Mouse (Mus musculus): ENCODE measurements around the gene Fer.

Fer gene

DNA sequence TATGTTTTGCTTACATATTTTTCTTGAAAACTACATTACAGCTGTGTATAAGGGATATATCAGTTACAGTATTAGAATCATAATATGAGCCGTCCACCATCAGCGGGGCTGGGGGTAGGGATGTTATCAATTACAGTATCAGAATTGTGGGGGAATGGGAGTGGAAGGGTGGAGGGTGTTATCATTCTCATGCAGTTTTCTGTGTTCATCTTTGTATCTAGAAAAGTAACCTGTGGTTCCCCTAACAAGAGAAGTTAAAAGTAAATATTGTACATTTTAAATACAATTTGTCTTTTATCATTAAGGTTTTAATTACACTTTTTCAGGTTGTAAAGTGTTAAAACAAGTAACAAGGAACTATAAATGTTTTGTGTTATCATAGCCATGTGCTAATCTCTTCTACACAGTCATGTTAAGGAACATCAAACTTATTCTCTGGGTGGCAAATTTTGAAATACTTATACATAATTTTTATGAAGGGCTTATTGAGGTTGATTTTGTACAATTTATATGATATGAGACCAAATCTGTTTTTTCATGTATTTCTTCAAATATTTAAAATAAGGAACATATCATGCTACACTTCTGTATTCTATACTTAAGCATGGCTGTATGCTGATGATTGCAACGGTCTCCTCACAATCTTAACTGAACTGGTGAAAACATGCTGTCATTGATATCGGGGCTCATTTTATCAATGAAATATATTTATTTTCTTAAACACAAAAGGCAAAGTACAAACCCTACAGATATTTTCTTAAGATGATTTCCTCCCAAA lies 116.1 kb downstream of the Fer start:
- peak; percentile 55 for DNase-seq (ENCODE audit: low spot score)

DNA sequence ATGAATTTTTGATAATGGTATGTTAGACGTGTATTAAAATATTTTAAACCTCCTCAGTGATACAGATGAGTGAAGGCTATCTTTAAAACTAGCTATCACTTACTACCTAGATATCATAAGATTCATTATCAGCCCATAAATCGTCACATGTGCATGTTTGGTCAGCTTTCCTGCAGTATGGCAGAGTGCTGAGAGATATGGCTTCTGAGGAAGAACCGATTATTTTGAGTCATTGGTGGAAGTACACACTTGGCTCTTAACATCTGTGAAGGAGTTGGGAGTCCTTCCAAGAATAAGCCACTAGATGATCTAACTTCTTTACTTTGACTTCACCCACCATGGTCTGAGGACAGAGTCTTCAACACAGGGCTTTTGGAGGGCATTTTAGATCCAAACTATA lies 117.3 kb downstream of the Fer start:
- no peak for DNase-seq (ENCODE audit: low spot score)

DNA sequence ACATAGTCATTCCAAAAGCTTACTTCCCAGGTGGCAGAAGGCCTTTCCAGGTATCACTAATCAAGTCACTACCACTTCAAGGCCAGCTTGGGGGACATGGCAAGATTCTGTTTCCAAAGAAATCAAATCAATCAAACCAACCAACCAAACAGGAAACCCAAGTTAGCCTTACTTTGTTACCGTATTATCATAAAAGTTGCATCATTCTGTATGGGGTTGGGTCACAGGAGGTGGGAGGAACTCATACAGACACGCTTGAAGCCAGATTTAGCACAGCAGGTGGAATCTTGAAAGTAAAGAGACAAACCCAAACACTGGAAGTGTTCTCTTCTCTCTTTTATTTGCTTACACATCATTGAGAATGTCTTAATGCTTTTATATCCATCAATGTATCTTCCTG lies 125.8 kb downstream of the Fer start:
- DNase-seq (ENCODE audit: low spot score), result no peak

DNA sequence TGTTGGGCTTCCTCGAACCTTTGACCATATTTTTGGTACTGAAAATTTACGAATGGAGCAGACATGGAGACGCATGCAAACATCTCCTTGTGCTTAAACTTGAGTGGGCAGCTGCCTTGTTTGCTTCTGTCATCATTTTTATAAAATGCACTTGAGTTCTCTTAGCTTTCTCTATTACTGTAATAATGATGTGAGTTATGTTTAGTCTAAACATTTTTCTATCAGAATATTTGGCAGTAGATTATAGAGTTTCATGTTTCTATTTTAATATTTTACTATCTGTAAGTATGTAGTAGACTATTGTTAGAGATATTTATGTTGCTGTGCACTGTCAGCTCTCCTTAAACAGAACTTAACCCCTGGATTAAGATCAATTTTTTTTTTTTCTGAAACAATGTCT lies 128.3 kb downstream of the Fer start:
- no peak for DNase-seq (ENCODE audit: low spot score)

DNA sequence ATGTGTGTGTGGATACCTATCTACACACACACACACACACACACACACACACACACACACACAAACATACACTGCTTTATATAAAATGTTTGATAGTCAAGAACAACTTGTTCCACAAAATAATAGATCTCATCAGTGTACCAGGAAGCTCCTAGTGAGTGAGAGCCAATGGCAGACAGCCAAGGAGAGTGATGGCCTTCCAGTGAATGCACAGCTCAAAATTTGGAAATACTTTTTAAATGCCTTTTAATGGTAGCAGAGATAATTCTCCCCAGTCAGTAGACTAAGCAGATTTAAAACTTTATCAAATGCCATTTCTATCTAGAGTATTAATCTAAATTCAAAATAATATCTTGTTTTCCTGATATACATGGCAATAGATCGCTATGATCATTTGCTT lies 133.1 kb downstream of the Fer start:
- no peak for DNase-seq (ENCODE audit: low spot score)

DNA sequence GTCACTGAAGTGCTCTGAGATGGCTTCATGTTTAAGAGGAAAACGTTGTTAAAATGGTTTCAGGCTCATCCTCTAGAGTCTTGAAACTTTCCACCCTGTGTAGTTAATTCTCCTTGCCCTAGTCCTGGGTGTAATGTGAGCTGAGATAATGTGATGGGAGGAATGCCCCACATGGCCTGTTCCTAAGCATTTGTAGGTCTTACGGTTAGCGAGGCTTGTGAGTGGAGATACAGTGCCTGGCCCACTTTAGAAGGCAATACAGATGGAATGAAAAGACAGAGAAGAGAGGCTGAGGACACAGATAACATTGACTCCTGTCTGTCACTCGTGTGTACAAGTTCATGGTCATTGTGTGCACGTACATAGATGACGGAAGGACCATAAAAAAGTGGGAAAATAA lies 134.8 kb downstream of the Fer start:
- no peak for DNase-seq (ENCODE audit: low spot score)

DNA sequence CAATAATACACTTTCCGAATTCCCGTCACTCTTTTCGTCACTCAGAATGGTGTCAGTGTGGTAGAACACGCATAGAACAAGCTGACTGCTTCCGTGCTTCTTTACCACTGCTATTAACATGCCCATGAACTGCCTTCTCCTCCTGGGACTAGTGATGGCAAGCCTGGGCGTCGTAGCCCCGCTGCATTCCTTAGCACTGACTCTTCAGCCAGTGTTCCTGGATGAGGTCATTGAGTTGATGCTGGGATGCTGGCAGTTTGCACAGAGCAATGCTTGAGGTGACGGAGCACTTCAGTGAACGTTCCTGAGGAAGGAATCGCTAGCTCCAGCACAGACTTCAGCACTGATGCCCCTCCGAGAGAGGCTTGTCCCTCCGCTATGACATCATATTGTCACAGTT lies 140.6 kb downstream of the Fer start:
- no peak for DNase-seq (ENCODE audit: low spot score)

DNA sequence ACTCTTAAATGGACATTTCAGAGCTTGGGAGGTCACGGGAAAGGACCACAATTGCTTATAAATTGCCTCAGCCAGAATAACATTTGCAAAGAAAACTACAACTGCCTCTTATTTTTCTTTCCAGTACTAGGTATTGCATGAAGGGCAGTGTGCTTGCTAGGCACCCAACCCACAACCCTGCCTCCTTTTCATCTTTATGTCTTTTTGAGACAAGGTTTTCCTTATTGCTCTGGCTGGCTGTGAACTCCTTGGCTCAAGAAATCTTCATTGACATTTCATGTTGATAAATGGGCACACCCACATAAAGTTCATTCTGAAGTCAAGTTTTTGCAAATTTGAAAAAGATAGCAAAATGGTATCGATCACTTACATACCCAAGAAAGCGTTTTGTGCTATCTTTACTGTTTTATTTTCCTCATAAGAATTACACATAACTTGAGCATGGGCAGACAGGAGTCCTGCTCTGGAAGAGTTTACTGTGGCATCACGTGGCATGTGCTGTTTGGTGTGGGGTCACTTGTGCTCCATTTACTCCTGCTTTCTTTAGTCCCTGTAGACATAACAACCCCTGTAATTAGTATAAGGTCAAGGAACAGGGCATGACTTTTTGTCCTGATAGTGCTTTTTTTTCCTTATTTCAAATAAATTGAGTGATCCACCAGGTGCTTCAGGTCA lies 142.8 kb downstream of the Fer start:
- DNase-seq (ENCODE audit: low spot score), result no peak

DNA sequence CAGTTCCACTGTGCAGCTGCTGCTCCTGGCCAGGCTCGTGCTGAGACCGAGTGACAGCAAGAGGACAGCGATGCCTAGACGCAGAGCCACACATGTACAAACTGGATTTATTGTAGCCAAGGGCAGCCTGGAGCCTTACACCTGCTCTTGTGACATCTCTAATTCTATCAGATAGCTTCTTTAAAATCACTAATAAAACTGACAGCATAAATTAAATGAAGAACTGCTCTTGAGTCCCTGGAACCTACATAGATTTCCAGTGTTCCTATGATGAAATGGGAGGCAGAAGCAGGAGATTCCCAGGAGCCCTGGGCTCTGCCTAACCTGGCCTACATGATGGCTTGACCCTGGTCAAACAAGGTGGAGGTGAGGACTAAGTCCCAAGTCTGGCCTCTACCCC lies 153.7 kb downstream of the Fer start:
- DNase-seq (ENCODE audit: low spot score), result no peak

DNA sequence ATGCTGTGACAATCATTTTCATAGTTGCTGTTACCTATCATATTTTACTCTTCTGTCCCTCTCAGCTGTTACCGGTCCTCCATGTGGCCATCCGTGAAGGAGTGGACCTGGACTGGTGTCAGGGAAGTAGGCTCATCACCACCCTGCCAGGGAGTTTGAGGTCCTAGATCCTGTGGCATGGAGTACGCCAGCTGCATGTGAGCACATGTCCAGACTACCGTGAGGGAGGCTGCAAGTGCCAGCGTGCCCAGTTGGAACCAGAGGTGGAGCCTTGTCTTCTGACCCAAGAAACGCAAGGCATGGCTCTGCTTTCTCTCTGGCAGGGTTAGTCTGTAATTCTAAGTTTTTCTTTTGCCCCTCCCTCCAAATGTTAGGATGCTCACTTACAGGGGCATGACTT lies 155.4 kb downstream of the Fer start:
- DNase-seq (ENCODE audit: low spot score), result no peak

DNA sequence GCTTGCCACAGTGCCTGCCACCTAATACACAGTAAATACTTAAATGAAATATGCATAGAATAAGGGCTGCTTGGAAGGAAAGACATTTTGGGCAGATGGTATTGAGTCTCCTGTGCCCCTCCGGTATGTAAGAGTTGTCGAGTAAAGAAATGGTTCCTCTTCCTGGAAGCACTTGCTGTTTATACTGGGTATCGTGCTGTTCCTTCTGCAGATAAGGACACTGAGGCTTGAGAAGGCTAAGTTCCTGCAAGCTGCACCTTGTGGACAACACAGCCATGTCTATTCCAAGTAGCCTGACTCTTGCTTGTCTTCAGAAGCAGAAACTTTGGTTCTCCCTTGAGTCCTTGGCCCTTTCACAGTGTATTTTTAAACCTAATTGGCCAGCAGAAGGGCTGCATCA lies 156.0 kb downstream of the Fer start:
- DNase-seq (ENCODE audit: low spot score), result peak; percentile 20

DNA sequence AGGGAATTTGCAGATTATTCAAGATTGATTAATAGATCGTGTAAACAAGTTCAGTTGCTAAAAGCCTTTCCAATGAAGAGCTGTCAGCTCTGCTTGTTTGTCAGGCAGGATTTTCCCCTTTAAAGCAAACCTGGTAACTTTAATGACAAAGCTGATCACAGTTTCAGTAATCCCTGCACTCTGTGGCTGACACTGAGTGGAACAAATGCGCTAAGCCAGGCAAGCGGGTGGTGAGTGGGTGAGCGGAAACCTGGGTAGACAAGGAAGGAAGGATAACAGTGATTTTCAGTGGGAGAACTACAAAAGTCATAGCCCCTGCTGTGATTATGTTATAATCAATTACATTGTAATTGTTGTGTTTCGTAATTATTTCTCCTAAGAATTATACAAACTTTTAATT lies 156.8 kb downstream of the Fer start:
- no peak for DNase-seq (ENCODE audit: low spot score)

DNA sequence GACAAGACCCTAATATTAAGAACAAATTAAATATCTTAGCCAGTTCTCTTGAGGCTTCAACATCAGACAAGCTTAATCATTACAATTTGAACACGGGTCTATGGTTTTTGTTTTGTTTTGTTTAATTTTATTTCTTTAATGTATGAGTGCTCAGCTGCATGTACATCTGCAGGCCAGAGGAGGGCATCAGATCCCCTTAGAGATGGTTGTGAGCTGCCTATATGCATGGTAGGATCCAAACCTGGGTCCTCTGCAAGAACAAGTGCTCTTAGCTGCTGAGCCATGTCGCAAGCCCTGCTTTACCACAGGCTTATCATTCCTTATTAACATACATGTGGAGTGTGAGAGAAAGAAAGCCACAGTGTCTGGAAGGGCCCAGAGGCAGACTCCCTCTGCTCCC lies 163.6 kb downstream of the Fer start:
- DNase-seq (ENCODE audit: low spot score), result no peak

DNA sequence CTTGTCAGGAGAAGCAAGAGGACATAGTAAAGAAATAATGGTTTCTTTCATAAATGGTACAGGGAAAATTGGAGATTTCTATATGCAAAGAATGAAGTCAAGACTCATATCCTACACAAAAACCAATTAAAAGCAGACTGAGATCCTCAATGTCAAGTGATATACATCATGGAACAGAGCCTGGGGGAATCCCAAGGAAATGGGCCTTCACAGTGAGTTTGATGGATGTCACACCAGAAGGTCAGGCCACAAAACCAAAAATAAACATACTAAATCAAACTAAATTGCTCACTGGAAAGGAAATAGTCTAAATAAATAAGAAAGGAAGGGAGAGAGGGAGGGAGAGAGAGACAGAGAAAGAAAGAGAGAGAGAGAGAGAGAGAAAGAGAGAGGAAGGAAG lies 178.9 kb downstream of the Fer start:
- DNase-seq (ENCODE audit: low spot score), result no peak

DNA sequence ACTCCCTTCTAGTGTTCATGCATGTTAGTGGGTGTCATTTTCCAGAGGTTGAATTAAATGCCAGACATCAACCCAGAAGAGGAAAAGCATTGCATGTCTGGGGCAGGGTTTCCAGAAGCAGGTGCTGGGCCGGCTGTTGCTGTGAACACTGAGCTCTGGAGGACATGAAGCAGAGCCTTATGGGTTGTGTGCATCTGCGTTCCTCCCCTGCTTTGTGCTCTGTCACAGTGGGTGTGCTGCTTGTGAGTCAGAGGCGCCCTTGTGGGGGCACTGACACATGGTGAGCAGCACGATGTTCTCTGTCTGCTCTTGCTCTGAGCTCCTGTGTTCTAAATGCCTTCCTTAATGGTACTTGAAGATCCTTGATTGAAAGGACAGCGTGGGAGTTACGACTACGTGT lies 182.5 kb downstream of the Fer start:
- DNase-seq (ENCODE audit: low spot score), result no peak

DNA sequence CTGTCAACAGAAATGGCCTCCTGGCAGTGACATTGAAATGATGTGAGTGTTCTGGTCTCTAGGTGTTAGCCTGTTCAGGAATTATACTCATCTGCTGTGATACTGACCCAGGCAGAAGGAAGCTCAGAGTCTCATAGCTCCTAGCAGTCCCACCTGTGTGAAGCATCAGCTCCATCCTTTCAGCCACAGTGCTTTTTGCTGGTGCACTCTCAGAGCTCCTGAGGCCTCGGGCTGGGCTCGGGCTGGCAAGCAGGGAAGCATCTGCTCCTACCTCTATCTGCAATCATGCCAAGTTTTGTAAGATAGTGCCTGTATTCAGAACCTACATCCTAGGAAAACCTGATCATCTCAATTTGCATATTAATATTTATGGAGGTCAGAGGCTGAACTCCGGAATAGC lies 183.7 kb downstream of the Fer start:
- no peak for DNase-seq (ENCODE audit: low spot score)

DNA sequence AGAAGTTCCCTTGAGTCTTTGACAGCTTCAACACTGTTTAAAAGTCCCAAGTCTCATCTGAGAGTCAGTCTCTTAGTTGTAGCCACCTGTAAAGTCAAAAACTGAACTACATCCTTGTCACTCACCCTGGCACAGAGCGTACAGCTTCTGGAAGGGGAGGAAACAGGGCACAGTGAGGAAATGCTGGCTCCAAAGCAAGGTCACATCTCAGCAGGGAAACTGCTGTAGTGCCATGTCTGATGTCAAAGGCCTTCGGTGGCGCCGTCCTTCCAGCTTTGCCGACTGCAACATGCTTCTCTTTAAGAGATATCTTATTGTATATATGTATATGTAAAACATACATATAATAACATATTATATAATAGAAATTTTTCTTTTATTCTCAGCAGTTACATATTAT lies 188.0 kb downstream of the Fer start:
- DNase-seq (ENCODE audit: low spot score), result no peak

DNA sequence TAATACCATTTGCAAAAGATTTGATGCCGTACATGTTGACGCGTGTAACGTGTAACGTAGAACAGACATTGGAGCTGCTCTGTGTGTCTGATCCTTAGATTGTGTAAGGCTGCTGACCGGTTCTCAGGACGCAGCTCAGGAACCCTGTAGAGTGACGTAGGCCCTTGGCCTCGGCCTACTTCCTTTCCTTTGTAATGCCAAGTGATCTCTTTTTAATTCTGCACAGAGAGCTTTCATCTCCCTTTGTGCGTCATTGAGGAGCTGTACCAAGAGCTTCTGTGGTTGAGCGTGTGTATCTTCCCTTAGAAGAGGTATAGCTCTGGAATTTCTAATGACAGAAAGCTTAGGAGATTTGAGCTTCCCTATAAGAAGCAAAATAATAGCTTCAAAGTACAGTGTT lies 190.8 kb downstream of the Fer start:
- DNase-seq (ENCODE audit: low spot score), result no peak

DNA sequence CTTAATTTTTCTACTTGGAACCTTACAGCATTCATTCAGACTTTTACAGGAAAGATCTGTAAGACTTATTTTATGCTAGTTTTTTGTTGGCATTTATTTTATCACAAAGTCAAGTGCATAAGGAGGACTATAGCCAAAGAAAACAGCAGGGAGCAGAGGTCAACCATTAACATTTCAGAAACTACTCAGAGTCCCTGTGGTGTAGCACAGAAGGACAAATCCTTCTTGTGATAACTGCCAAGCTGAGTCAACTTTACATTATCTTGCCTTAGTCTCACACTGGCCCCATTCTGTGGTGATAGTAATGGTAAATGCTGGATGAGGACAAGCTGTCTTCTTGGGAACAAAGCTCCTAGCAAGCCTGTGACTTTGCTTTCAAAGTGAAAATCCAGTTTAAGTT lies 197.7 kb downstream of the Fer start:
- DNase-seq (ENCODE audit: low spot score), result no peak

DNA sequence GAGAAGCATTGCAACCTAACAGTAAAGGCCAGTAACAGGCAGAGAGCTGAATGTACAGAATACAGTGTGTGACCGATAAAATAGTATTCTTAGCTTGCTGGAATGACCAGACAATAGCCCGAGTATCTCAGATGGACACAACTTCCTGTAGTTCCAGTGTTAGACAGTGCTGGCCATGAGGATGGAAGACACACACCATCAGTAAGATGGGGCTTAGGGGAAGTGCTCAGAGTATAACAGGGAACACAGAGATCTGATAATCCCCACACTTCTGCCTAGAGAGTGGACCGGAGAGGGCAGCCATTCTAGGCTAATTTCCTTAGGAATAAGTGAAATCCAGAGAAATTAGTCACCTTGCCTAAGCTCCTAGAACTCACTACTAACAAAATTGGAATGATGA lies 202.4 kb downstream of the Fer start:
- no peak for DNase-seq (ENCODE audit: low spot score)

DNA sequence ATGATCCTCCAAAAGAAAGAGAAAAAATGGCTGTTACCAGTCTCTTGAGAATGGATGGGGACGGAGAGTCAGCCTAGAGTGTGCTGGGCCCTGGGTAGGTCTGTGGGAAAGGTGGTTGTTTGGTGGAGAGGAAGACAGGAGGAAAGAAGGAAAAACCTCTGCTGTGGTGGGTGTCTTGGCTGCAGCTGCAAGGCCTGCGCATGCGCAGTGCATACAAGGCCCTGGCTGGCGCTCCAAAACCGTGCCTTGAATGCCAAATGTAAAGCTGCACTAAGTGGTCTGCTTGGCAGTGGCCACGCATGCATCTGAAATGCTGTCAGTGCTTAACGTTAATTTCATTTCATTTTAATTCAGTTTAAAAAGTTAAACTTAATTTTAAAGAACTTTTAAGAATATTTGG lies 214.5 kb downstream of the Fer start:
- no peak for DNase-seq (ENCODE audit: low spot score)

DNA sequence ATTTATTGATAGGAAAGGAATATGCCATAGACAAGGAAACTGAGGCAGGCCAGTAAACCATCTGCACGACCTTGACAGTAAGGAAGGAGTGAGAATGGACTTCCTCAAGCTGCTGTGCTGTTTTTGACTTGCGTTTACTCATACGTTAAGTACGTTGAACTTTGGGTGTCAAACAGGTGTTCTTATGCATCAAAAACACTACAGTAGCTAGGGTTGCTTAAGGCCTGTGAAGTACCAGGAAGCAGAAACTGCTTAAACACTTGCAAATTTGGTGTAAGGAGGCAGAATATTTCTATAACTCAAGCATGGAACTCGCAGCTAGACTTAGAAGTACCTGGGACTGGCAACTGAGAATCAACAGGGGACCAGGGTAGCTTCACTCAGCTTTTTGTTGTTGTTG lies 221.9 kb downstream of the Fer start:
- no peak for DNase-seq (ENCODE audit: low spot score)

DNA sequence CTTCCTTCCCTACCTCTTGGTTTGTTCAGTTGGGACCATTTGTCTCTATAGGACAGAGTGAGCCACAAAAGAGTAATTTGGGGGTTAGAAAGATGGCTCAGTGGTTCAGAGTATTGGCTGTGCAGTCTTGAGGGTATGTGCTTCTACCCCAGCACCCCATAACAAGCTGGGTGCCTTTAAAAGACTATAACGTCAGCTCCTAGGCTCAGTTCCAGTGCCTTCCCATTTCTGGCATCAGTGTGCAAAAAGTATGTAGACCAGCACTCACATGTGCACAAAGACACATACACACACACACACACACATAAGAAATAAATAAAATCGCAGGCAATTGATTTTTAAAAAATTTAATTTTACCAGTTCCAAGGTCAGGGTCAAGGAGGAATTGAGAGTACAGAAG lies 222.6 kb downstream of the Fer start:
- no peak for DNase-seq (ENCODE audit: low spot score)
